Mouse (Mus musculus): ENCODE measurements at regions not wholly inside any gene's neighbourhood (a gene's known extent, or its start where the extent isn't known, plus 50 kb on each side); places are given as distances from the start of the nearest gene placed in this dataset.

- no peak for DNase-seq (ENCODE audit: low spot score)
These were observed 311.7 kb downstream of the Tmem132b start for GRCm38 (mm10) chr5:125843259-125843658.

GRCm38 (mm10) chr5:125849722-125850121 is 318.1 kb downstream of the Tmem132b start:
- DNase-seq (ENCODE audit: low spot score): no peak

- DNase-seq (ENCODE audit: low spot score): peak; percentile 12
These were observed 344.7 kb downstream of the Tmem132b start for GRCm38 (mm10) chr5:125876296-125876695.

GRCm38 (mm10) chr5:125888840-125889239 is 357.3 kb downstream of the Tmem132b start:
- DNase-seq (ENCODE audit: low spot score): no peak

GRCm38 (mm10) chr5:125893864-125894263 is 362.3 kb downstream of the Tmem132b start:
- DNase-seq (ENCODE audit: low spot score): no peak

- no peak for DNase-seq (ENCODE audit: low spot score)
These were observed 370.5 kb downstream of the Tmem132b start for GRCm38 (mm10) chr5:125902038-125902437.

- DNase-seq (ENCODE audit: low spot score): no peak
These were observed 372.9 kb downstream of the Tmem132b start for GRCm38 (mm10) chr5:125904426-125904825.

- no peak for DNase-seq (ENCODE audit: low spot score)
These were observed 375.8 kb downstream of the Tmem132b start for GRCm38 (mm10) chr5:125907332-125907731.

GRCm38 (mm10) chr5:125907909-125908308 is 376.3 kb downstream of the Tmem132b start:
- DNase-seq (ENCODE audit: low spot score): no peak

GRCm38 (mm10) chr5:125915857-125916256 is 384.3 kb downstream of the Tmem132b start:
- DNase-seq (ENCODE audit: low spot score): no peak

GRCm38 (mm10) chr5:125920965-125921364 is 389.4 kb downstream of the Tmem132b start:
- no peak for DNase-seq (ENCODE audit: low spot score)

GRCm38 (mm10) chr5:125925856-125926497 is 394.4 kb downstream of the Tmem132b start:
- DNase-seq (ENCODE audit: low spot score): no peak

- DNase-seq (ENCODE audit: low spot score): no peak
These were observed 399.9 kb downstream of the Tmem132b start for GRCm38 (mm10) chr5:125931502-125931901.

- no peak for DNase-seq (ENCODE audit: low spot score)
These were observed 407.8 kb downstream of the Tmem132b start for GRCm38 (mm10) chr5:125939416-125939815.

- DNase-seq (ENCODE audit: low spot score): no peak
These were observed 415.2 kb downstream of the Tmem132b start for GRCm38 (mm10) chr5:125946729-125947128.

- DNase-seq (ENCODE audit: low spot score): no peak
These were observed 420.1 kb downstream of the Tmem132b start for GRCm38 (mm10) chr5:125951641-125952040.

- DNase-seq (ENCODE audit: low spot score): peak; percentile 52
These were observed 432.5 kb downstream of the Tmem132b start for GRCm38 (mm10) chr5:125964039-125964438.

- no peak for DNase-seq (ENCODE audit: low spot score)
These were observed 436.6 kb downstream of the Tmem132b start for GRCm38 (mm10) chr5:125968151-125968550.

GRCm38 (mm10) chr5:125974035-125974434 is 442.5 kb downstream of the Tmem132b start:
- no peak for DNase-seq (ENCODE audit: low spot score)

- DNase-seq (ENCODE audit: low spot score): no peak
These were observed 448.2 kb downstream of the Tmem132b start for GRCm38 (mm10) chr5:125979801-125980200.

GRCm38 (mm10) chr5:125985356-125985755 is 453.8 kb downstream of the Tmem132b start:
- no peak for DNase-seq (ENCODE audit: low spot score)

GRCm38 (mm10) chr5:125997173-125997572 is 465.6 kb downstream of the Tmem132b start:
- DNase-seq (ENCODE audit: low spot score): no peak

- no peak for DNase-seq (ENCODE audit: low spot score)
These were observed 476.3 kb downstream of the Tmem132b start for GRCm38 (mm10) chr5:126007871-126008270.

GRCm38 (mm10) chr5:126008321-126008720 is 476.7 kb downstream of the Tmem132b start:
- no peak for DNase-seq (ENCODE audit: low spot score)
